Mouse (Mus musculus): ENCODE measurements around the gene Inpp5d.

GRCm38 (mm10) chr1:87671483-87671882, 51.4 kb downstream of the Inpp5d start:
- TF ChIP-seq EP300 (IDR thresholded peaks at IDR 0.05; ENCODE audit: low read depth) = no peak
- no peak for TF ChIP-seq CTCF (IDR thresholded peaks at IDR 0.05; ENCODE audit: low read depth)
